Mouse (Mus musculus) intestine, embryonic 15.5 days (tissue): ENCODE data around the gene Utp11. TPM values are rescaled to one million over a fixed set of nuclear protein-coding genes. Genes with fewer than 3 reads are reported as not detected.
A peak's percentile ranks its signal among the peaks of the same experiment; 100 is the strongest.

Source experiments
- ATAC-seq: fragments of 200-750 bp; cut with Nextera tagmentation; 2 replicates; pipeline ENCODE4 v1.8.0; 2017; ENCODE audit warnings: moderate TSS enrichment, moderate library complexity
- H3K27ac ChIP-seq: fragments of 300-500 bp; sonication (generic); 2 replicates; pipeline ENCODE4 v1.5.1; 2015; ENCODE audit warnings: mild to moderate bottlenecking, inconsistent platforms
- H3K27me3 ChIP-seq: fragments of 300-500 bp; sonication (generic); replicated peaks from 2 replicates; pipeline ENCODE4 v1.6.1; 2015; ENCODE audit warnings: inconsistent platforms
- H3K36me3 ChIP-seq: fragments of 300-500 bp; sonication (generic); 2 replicates; pipeline ENCODE4 v1.6.1; 2015; ENCODE audit warnings: inconsistent platforms
- H3K4me1 ChIP-seq: fragments of 300-500 bp; sonication (generic); replicated peaks from 2 replicates; pipeline ENCODE4 v1.6.1; 2015; ENCODE audit warnings: inconsistent platforms
- H3K4me2 ChIP-seq: fragments of 300-500 bp; sonication (generic); replicated peaks from 2 replicates; pipeline ENCODE4 v1.6.1; 2015; ENCODE audit warnings: mild to moderate bottlenecking, inconsistent platforms
- H3K4me3 ChIP-seq: fragments of 300-500 bp; sonication (generic); replicated peaks from 2 replicates; pipeline ENCODE4 v1.5.1; 2015; ENCODE audit warnings: inconsistent platforms
- H3K9ac ChIP-seq: fragments of 300-500 bp; sonication (generic); 2 replicates; pipeline ENCODE4 v1.6.1; 2015; ENCODE audit warnings: inconsistent platforms
- H3K9me3 ChIP-seq: fragments of 300-500 bp; sonication (generic); 2 replicates; pipeline ENCODE4 v1.6.1; 2016; ENCODE audit warnings: inconsistent platforms
- WGBS: fragments of 180-500 bp; shearing (Covaris S2); methylation state at CpG from one replicate; pipeline ENCODE4 v1.1.7; 2015; 5-methylcytosine and 5-hydroxymethylcytosine counted together
- microRNA counts: library from miRNA; unstranded; fragments of <30 nt; microRNA quantifications from one replicate; lab custom pipeline; 2016
- polyA plus RNA-seq: library from polyadenylated mRNA; unstranded; fragments of >200 nt; fragmentation: Nextera tagmentation; extraction: Ambion mirVana; gene quantifications from 2 replicates; pipeline ENCODE4 v1.2.1, GENCODE M21; 2015

Gene Utp11
- polyA plus RNA-seq, 1 experiment from 2014 or later = 67.6 TPM

- H3K9me3 ChIP-seq = no peaks in the 10 kb centered on the region
- H3K27me3 ChIP-seq = peaks cover 14% of the 10 kb centered on the region
- no peaks in the 10 kb centered on the region for H3K4me1 ChIP-seq
- no peak overlapping the region for H3K4me2 ChIP-seq
- no peak for ATAC-seq
- H3K9ac ChIP-seq = no peak overlapping the region
- 23% methylated on average over 12 of the region's 12 CpGs for WGBS
- H3K27ac ChIP-seq = no peak overlapping the region
- no peaks in the 10 kb centered on the region for H3K36me3 ChIP-seq
- no peak overlapping the region for H3K4me3 ChIP-seq
Observed at GRCm38 (mm10) chr4:124639715-124640114, 53.7 kb downstream of the Utp11 start.

GRCm38 (mm10) chr4:124633281-124633680 is 60.1 kb downstream of the Utp11 start:
- H3K4me2 ChIP-seq = no peak overlapping the region
- ATAC-seq = no peak

GRCm38 (mm10) chr4:124632856-124633255 is 60.5 kb downstream of the Utp11 start:
- no peak overlapping the region for H3K9ac ChIP-seq
- H3K27ac ChIP-seq = no peak overlapping the region
- no peak for ATAC-seq
- H3K4me1 ChIP-seq = no peaks in the 10 kb centered on the region
- H3K4me2 ChIP-seq = no peak overlapping the region
- 58% methylated on average over 10 of the region's 10 CpGs for WGBS
- no peaks in the 10 kb centered on the region for H3K27me3 ChIP-seq
- no peaks in the 10 kb centered on the region for H3K9me3 ChIP-seq
- no peaks in the 10 kb centered on the region for H3K36me3 ChIP-seq
- H3K4me3 ChIP-seq = no peak overlapping the region

More at GRCm38 (mm10) chr4:124633281-124633680, 60.1 kb downstream of the Utp11 start:
- 4% methylated on average over 9 of the region's 9 CpGs for WGBS
- Histone ChIP-seq H3K27ac (no peak overlapping the region), H3K4me1 (no peaks in the 10 kb centered on the region), H3K4me3 (no peak overlapping the region), H3K9ac (no peak overlapping the region), H3K27me3 (no peaks in the 10 kb centered on the region), H3K36me3 (no peaks in the 10 kb centered on the region), H3K9me3 (no peaks in the 10 kb centered on the region)

GRCm38 (mm10) chr4:124631456-124631855 is 61.9 kb downstream of the Utp11 start:
- no peaks in the 10 kb centered on the region for H3K4me1 ChIP-seq
- no peaks in the 10 kb centered on the region for H3K27me3 ChIP-seq
- WGBS = 35% methylated on average over 4 of the region's 4 CpGs
- H3K27ac ChIP-seq = no peak overlapping the region
- no peak for ATAC-seq
- no peak overlapping the region for H3K9ac ChIP-seq
- no peaks in the 10 kb centered on the region for H3K36me3 ChIP-seq
- no peak overlapping the region for H3K4me3 ChIP-seq
- H3K9me3 ChIP-seq = no peaks in the 10 kb centered on the region
- H3K4me2 ChIP-seq = no peak overlapping the region

MicroRNAs within 50 kb of the gene (microRNA counts, 519-probe panel; counts per million panel counts)
- microRNA mmu-miR-697 (lab: Ali Mortazavi, UCI) = 97.1 counts per million, percentile 29 among the panel's probes with 10 or more counts

Other genes with a start within 250 kb of the Utp11 start
- not detected in 2 replicates for gene 3100002H09Rik, start 82.8 kb downstream of the Utp11 start, polyA plus RNA-seq
- 0.05 and 0.11 TPM in 2 replicates for gene Pou3f1, start 36.8 kb downstream of the Utp11 start, polyA plus RNA-seq
- 8.8 and 11.8 TPM in 2 replicates for gene Fhl3, start 7.1 kb upstream of the Utp11 start, polyA plus RNA-seq
- 131 and 133 TPM in 2 replicates for gene Sf3a3, start 21.2 kb upstream of the Utp11 start, polyA plus RNA-seq
- 24.4 and 28.7 TPM in 2 replicates for gene Inpp5b, start 48.2 kb upstream of the Utp11 start, polyA plus RNA-seq
- 13.6 TPM in 2 replicates for gene Mtf1, start 108.5 kb upstream of the Utp11 start, polyA plus RNA-seq
- gene Yrdc, start 157.1 kb upstream of the Utp11 start, polyA plus RNA-seq = 32.0 and 36.6 TPM in 2 replicates
- 43.3 and 47.7 TPM in 2 replicates for gene 1110065P20Rik, start 157.6 kb upstream of the Utp11 start, polyA plus RNA-seq
- 0.54 and 0.57 TPM in 2 replicates for gene Maneal, start 168.6 kb upstream of the Utp11 start, polyA plus RNA-seq
- gene Epha10, start 187.3 kb upstream of the Utp11 start, polyA plus RNA-seq = 0.25 and 0.31 TPM in 2 replicates
- 10.1 and 10.7 TPM in 2 replicates for gene 9930104L06Rik, start 243.4 kb upstream of the Utp11 start, polyA plus RNA-seq
- 125 and 128 TPM in 2 replicates for gene Cdca8, start 245.7 kb upstream of the Utp11 start, polyA plus RNA-seq